Mouse (Mus musculus) kidney, adult 2 months (tissue): ENCODE data around the gene Agbl4.

Source experiments
- CTCF ChIP-seq: fragments of 200-500 bp; conservative IDR thresholded peaks from 2 replicates; pipeline ENCODE4 v1.5.1; 2011; ENCODE audit warnings: low read depth, mild to moderate bottlenecking, control low read depth, low read length, moderate library complexity, mixed read lengths; ENCODE audit not compliant: insufficient read depth, insufficient read length
- POLR2A ChIP-seq: fragments of 200-500 bp; IDR thresholded peaks from one replicate; pipeline ENCODE4 v1.6.1; 2011; ENCODE audit warnings: low read depth, low read length, control low read depth

DNA sequence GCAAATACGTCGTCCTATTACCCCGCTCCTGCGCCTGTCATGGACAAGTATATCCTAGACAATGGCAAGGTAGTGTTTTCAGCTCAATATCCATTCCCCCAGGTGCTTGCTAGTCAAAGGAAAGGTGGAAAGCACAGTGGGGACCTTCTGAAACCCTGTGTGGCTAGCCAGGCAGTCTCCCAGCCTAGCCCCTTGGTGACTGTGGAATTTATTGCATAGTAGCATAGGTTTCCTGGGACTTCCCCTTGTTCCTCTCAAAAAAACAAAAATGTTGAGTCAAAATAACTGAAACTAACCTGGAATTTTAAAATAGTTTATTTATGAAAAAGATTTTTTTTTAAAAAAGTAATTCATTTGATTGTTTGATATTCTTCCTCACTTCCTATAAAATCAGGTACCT, 1051.1 kb downstream of the Agbl4 start:
- no peak for TF ChIP-seq CTCF
- no peak for TF ChIP-seq POLR2A
